Mouse (Mus musculus): ENCODE measurements around the gene Ddx23. TPM values are rescaled to one million over a fixed set of nuclear protein-coding genes. Genes with fewer than 3 reads are reported as not detected.

Ddx23 gene
- polyA plus RNA-seq, 1 experiment from 2014 or later = 19.7 TPM

DNA sequence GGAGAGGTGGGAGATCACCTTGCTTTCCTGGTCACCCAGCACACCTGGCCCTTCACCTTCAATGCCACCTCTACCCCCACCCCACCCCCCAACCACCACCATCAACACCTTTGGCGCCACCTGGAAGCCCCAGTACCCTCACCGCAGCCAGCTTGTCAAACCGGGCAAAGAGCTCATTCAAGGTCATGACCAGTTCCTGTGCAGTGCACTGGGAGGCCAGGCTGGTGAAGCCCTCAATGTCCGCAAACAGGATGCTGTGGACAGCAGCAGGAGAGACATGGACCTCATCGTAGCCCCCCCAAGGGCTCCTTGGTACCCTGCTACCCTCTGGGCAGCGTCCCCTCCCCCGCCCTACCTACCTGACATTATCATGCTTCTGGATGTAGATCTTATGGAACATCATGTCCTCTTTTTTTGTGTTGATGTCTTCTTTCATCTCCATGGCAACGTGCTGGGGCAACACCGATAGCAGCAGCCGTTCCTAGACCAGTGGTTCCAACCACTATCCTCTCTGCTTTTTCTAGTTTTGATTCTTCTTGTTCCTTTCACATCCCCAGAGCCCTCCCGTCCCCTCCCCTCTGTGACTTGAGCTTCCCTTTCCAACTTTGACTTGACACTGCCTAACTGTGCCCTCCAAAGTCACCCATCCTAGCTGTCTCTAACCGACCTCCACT, 62.5 kb downstream of the Ddx23 start:
- H3K4me2 ChIP-seq (ENCODE audit: low read length) = no peak overlapping the region
- H3K36me3 ChIP-seq (ENCODE audit: control insufficient read depth, insufficient read depth, low read length) = peaks cover 33% of the 10 kb centered on the region
- no peaks in the 10 kb centered on the region for H3K9me3 ChIP-seq (ENCODE audit: control insufficient read depth, low read length)
- H3K4me1 ChIP-seq (ENCODE audit: control insufficient read depth, insufficient read depth, low read depth, low read length) = peaks cover 19% of the 10 kb centered on the region
- H3K9ac ChIP-seq (ENCODE audit: low read depth, low read length) = no peak overlapping the region
- ATAC-seq = no peak
- H3K27me3 ChIP-seq (replicated peaks; ENCODE audit: control insufficient read depth, insufficient read depth, low read length) = no peaks in the 10 kb centered on the region
- no peak overlapping the region for H3K4me3 ChIP-seq (ENCODE audit: low read length)
- 76% methylated on average over 12 of the region's 12 CpGs for WGBS
- no peak overlapping the region for H3K27ac ChIP-seq (ENCODE audit: low read depth, low read length)

GRCm38 (mm10) chr15:98596609-98597008, 66.1 kb downstream of the Ddx23 start:
- Histone ChIP-seq H3K27me3 (replicated peaks; ENCODE audit: control insufficient read depth, insufficient read depth, low read length) (no peaks in the 10 kb centered on the region), H3K36me3 (ENCODE audit: control insufficient read depth, insufficient read depth, low read length) (peaks cover 45% of the 10 kb centered on the region), H3K9me3 (ENCODE audit: control insufficient read depth, low read length) (no peaks in the 10 kb centered on the region), H3K4me2 (ENCODE audit: low read length) (no peak overlapping the region), H3K4me3 (ENCODE audit: low read length) (no peak overlapping the region), H3K9ac (ENCODE audit: low read depth, low read length) (no peak overlapping the region), H3K27ac (ENCODE audit: low read depth, low read length) (no peak overlapping the region), H3K4me1 (ENCODE audit: control insufficient read depth, insufficient read depth, low read depth, low read length) (no peaks in the 10 kb centered on the region)
- no peak for ATAC-seq
- WGBS = 97% methylated on average over 14 of the region's 14 CpGs

Other genes with a start within 250 kb of the Ddx23 start
- gene Olfr282, start 231.7 kb downstream of the Ddx23 start, polyA plus RNA-seq (2015; fragmentation: Nextera tagmentation; extraction: Ambion mirVana) = not detected in 2 replicates
- not detected in 2 replicates for gene Olfr281, start 210.3 kb downstream of the Ddx23 start, polyA plus RNA-seq (2015; fragmentation: Nextera tagmentation; extraction: Ambion mirVana)
- not detected in 2 replicates for gene OR5BS1P, start 193.0 kb downstream of the Ddx23 start, polyA plus RNA-seq (2015; fragmentation: Nextera tagmentation; extraction: Ambion mirVana)
- not detected in 2 replicates for gene Lalba, start 180.2 kb downstream of the Ddx23 start, polyA plus RNA-seq (2015; fragmentation: Nextera tagmentation; extraction: Ambion mirVana)
- not detected in 2 replicates for gene Olfr279, start 170.5 kb downstream of the Ddx23 start, polyA plus RNA-seq (2015; fragmentation: Nextera tagmentation; extraction: Ambion mirVana)
- gene Kansl2, start 128.6 kb downstream of the Ddx23 start, polyA plus RNA-seq (2015; fragmentation: Nextera tagmentation; extraction: Ambion mirVana) = 90.4 and 102 TPM in 2 replicates
- 58.9 and 69.4 TPM in 2 replicates for gene Ccnt1, start 92.0 kb downstream of the Ddx23 start, polyA plus RNA-seq (2015; fragmentation: Nextera tagmentation; extraction: Ambion mirVana)
- gene 4930415O20Rik, start 91.9 kb downstream of the Ddx23 start, polyA plus RNA-seq (2015; fragmentation: Nextera tagmentation; extraction: Ambion mirVana) = 0.30 and 0.31 TPM in 2 replicates
- gene Adcy6, start 52.8 kb downstream of the Ddx23 start, polyA plus RNA-seq (2015; fragmentation: Nextera tagmentation; extraction: Ambion mirVana) = 9.1 and 10.1 TPM in 2 replicates
- gene Cacnb3, start 32.1 kb downstream of the Ddx23 start, polyA plus RNA-seq (2015; fragmentation: Nextera tagmentation; extraction: Ambion mirVana) = 129 and 141 TPM in 2 replicates
- gene Rnd1, start 14.6 kb upstream of the Ddx23 start, polyA plus RNA-seq (2015; fragmentation: Nextera tagmentation; extraction: Ambion mirVana) = 12.6 and 16.7 TPM in 2 replicates
- 7.9 and 9.0 TPM in 2 replicates for gene Ccdc65, start 45.3 kb upstream of the Ddx23 start, polyA plus RNA-seq (2015; fragmentation: Nextera tagmentation; extraction: Ambion mirVana)
- 6.3 and 8.9 TPM in 2 replicates for gene Fkbp11, start 65.3 kb upstream of the Ddx23 start, polyA plus RNA-seq (2015; fragmentation: Nextera tagmentation; extraction: Ambion mirVana)
- 107 TPM in 2 replicates for gene Arf3, start 100.3 kb upstream of the Ddx23 start, polyA plus RNA-seq (2015; fragmentation: Nextera tagmentation; extraction: Ambion mirVana)
- 0.06 TPM in 1 of 2 replicates, not detected in the other for gene Wnt10b, start 115.3 kb upstream of the Ddx23 start, polyA plus RNA-seq (2015; fragmentation: Nextera tagmentation; extraction: Ambion mirVana)
- gene Wnt1, start 127.0 kb upstream of the Ddx23 start, polyA plus RNA-seq (2015; fragmentation: Nextera tagmentation; extraction: Ambion mirVana) = 1.2 and 2.3 TPM in 2 replicates
- gene Ddn, start 146.6 kb upstream of the Ddx23 start, polyA plus RNA-seq (2015; fragmentation: Nextera tagmentation; extraction: Ambion mirVana) = 0.30 and 0.31 TPM in 2 replicates
- 72.5 and 74.4 TPM in 2 replicates for gene Prkag1, start 168.6 kb upstream of the Ddx23 start, polyA plus RNA-seq (2015; fragmentation: Nextera tagmentation; extraction: Ambion mirVana)
- 8.8 and 9.3 TPM in 2 replicates for gene Kmt2d, start 208.3 kb upstream of the Ddx23 start, polyA plus RNA-seq (2015; fragmentation: Nextera tagmentation; extraction: Ambion mirVana)
- gene Rhebl1, start 231.6 kb upstream of the Ddx23 start, polyA plus RNA-seq (2015; fragmentation: Nextera tagmentation; extraction: Ambion mirVana) = 31.4 and 33.4 TPM in 2 replicates
- 1.3 and 2.1 TPM in 2 replicates for gene Dhh, start 235.6 kb upstream of the Ddx23 start, polyA plus RNA-seq (2015; fragmentation: Nextera tagmentation; extraction: Ambion mirVana)

Measured in hindbrain, embryonic 16.5 days (tissue).